Mouse (Mus musculus): ENCODE data around the gene Gm21764.
"Not testable (repeated sequence)": the region's sequence is repeated elsewhere in the genome, so short reads cannot be mapped to it uniquely, and the experiment has no call there.

DNA sequence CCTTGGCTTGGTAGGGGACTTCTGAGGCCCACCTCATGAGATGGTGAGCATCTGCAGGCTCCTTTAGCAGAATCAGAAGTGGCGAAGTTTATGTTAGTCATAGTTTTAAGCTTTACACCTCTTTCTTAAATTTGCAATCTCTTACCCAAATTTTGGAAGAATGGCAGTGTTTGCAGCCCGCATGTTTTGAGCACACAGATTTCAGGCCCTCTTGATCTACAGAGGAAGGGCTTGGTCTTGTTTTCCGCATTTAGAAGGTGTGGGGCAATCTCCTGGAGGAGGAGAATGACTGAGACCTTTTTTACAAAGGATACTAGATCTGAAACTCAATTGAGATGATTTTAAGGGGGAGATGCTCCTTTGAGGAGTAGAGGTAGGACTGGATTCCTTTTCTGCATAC, at the start of gene Gm21764:
- not testable (repeated sequence) for TF ChIP-seq MYC (IDR thresholded peaks at IDR 0.05; ENCODE audit: low read depth, low read length); POLR2A (IDR thresholded peaks at IDR 0.05; ENCODE audit: low read depth, low read length); ZNF384 (IDR thresholded peaks at IDR 0.05; ENCODE audit: low read depth, low read length); CTCF (conservative IDR thresholded peaks at IDR 0.05 in 1 of 2, IDR thresholded peaks at IDR 0.05 in 1 of 2; ENCODE audit: low read depth in 2 of 2, low read length in 2 of 2); MAFK (IDR thresholded peaks at IDR 0.05; ENCODE audit: insufficient replicate concordance, low read length); ZKSCAN1 (IDR thresholded peaks at IDR 0.05; ENCODE audit: borderline replicate concordance, low read depth, low read length); E2F4 (IDR thresholded peaks at IDR 0.05; ENCODE audit: insufficient replicate concordance, low read depth, low read length)
